ENCODE assay signal across 30 mouse cellular contexts in the genomic region with DNA sequence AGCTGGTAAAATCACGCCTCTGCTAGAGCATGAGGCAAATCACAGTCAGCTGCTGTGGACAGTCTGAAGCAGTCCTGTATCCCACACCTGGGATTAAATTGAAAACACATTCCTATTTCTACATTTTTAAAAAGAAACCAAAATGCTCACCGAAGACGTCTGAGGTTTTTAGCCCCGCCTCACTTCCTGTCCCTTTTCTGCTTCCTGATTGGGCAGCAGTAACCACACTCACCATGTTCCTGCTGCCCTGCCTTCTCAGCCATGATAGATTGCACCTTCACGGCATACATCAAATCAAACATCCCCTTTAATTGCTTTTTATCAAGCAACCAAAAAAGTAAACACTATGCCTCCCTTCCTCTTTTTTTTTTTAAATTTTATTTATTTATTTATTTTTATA.
DNase-seq lines count a peak whose midpoint lies in the region; ATAC-seq and TF ChIP-seq lines count a peak whose summit lies in the region.
"Had no signal": no experiment of that assay in that cellular context is flagged by ENCODE, and none has a peak within 500 bp of the region (broad histone marks: within the 10 kb centered on the region; RNA-seq: fewer than 3 reads in every experiment).

No protein-coding gene starts in this region.

- H3K79me2 ChIP-seq in MEL (ENCODE audit: control insufficient read depth, insufficient read depth, low read length, poor library complexity): no peaks in the 10 kb centered on the region

- H3K36me3 ChIP-seq in MEL (ENCODE audit: control insufficient read depth in 1 of 2, insufficient read depth in 2 of 2, low read length in 2 of 2): no peaks in the 10 kb centered on the region
- H3K36me3 ChIP-seq in hindbrain, postnatal 0 days (ENCODE audit: insufficient read depth, low read length): no peaks in the 10 kb centered on the region
- H3K36me3 ChIP-seq: embryonic facial prominence, embryonic 10.5 days; embryonic facial prominence, embryonic 13.5 days; forebrain, embryonic 10.5 days; G1E; heart, embryonic 10.5 days; heart, embryonic 13.5 days; intestine, embryonic 15.5 days had no signal

- no peaks in the 10 kb centered on the region for H3K27me3 ChIP-seq in MEL (ENCODE audit: control insufficient read depth in 1 of 2, insufficient read depth in 2 of 2, low read length in 2 of 2)
- H3K27me3 ChIP-seq in hindbrain, postnatal 0 days (ENCODE audit: insufficient read depth, low read length): no peaks in the 10 kb centered on the region
- H3K27me3 ChIP-seq: CH12.LX; heart, embryonic 13.5 days; intestine, embryonic 15.5 days had no signal

- H3K4me3 ChIP-seq in MEL (ENCODE audit: control insufficient read depth in 1 of 2, insufficient read depth in 1 of 2, low read depth in 2 of 2, low read length in 2 of 2): no peak overlapping the region
- H3K4me3 ChIP-seq in hindbrain, postnatal 0 days (ENCODE audit: low read length): no peak overlapping the region
- H3K4me3 ChIP-seq: embryonic facial prominence, embryonic 10.5 days; embryonic facial prominence, embryonic 13.5 days; erythroblast, embryonic 14.5 days; forebrain, embryonic 10.5 days; forebrain, embryonic 13.5 days; heart, adult 2 months; heart, embryonic 10.5 days; heart, embryonic 13.5 days; intestine, embryonic 15.5 days had no signal

- no peak for TF ChIP-seq CTCF in MEL (IDR thresholded peaks at IDR 0.05 in 2 of 3, conservative IDR thresholded peaks at IDR 0.05 in 1 of 3; ENCODE audit: control insufficient read depth in 1 of 3, insufficient read depth in 1 of 3, low read depth in 2 of 3, low read length in 3 of 3, poor library complexity in 1 of 3, severe bottlenecking in 1 of 3)
- no peak for TF ChIP-seq CTCF in hindbrain, postnatal 0 days (IDR thresholded peaks at IDR 0.05; ENCODE audit: low read depth)

- no peak overlapping the region for H3K27ac ChIP-seq in MEL (ENCODE audit: control insufficient read depth, low read depth, low read length)
- H3K27ac ChIP-seq in hindbrain, postnatal 0 days: no peak overlapping the region
- H3K27ac ChIP-seq: embryonic facial prominence, embryonic 10.5 days; embryonic facial prominence, embryonic 13.5 days; forebrain, embryonic 10.5 days; forebrain, embryonic 13.5 days; heart, adult 2 months; heart, embryonic 10.5 days; heart, embryonic 13.5 days; hindbrain, embryonic 14.5 days; intestine, embryonic 15.5 days had no signal

- no peak for TF ChIP-seq EP300 in MEL (IDR thresholded peaks at IDR 0.05; ENCODE audit: low read depth in 1 of 2, low read length in 2 of 2)

- no peaks in the 10 kb centered on the region for H3K4me1 ChIP-seq in MEL (ENCODE audit: control insufficient read depth in 1 of 2, insufficient read depth in 2 of 2, low read length in 2 of 2)
- H3K4me1 ChIP-seq in hindbrain, postnatal 0 days (ENCODE audit: insufficient read depth, low read length): no peaks in the 10 kb centered on the region

- no peak overlapping the region for H3K9ac ChIP-seq in MEL (ENCODE audit: control insufficient read depth, low read depth, low read length, poor library complexity, severe bottlenecking)
- no peak overlapping the region for H3K9ac ChIP-seq in hindbrain, postnatal 0 days (replicated peaks; ENCODE audit: low read length)
- H3K9ac ChIP-seq: embryonic facial prominence, embryonic 13.5 days; forebrain, embryonic 13.5 days; heart, embryonic 13.5 days; hindbrain, embryonic 14.5 days; intestine, embryonic 15.5 days had no signal

- WGBS in hindbrain, postnatal 0 days: 94% methylated on average over 5 of the region's 5 CpGs

- DNase-seq in MEL (ENCODE audit: low read depth, low spot score): peak; percentile 4
- peak; percentile 65 for DNase-seq in induced T-regulatory cell, adult 2 months (ENCODE audit: low read depth)
- DNase-seq in spleen, adult 12 weeks (ENCODE audit: low spot score): no peak
- no peak for DNase-seq in hindbrain, postnatal 0 days (ENCODE audit: low spot score)
- no peak for DNase-seq in testis, postnatal 10 days (ENCODE audit: low spot score)
- DNase-seq: adrenal gland, adult 8-10 months; adrenal gland, postnatal 36 days; cerebellum, adult 11 months; cerebellum, adult 2 months; cerebellum, adult 9-11 months; cerebellum, postnatal 25 days; gastrocnemius, postnatal 10 days; gastrocnemius, postnatal 36 days; heart, adult 2 months; heart, postnatal 14 days; heart, postnatal 4 days had no signal

- TF ChIP-seq RAD21 in MEL (IDR thresholded peaks at IDR 0.05; ENCODE audit: low read depth, low read length): no peak

- no peak overlapping the region for H3K4me2 ChIP-seq in hindbrain, postnatal 0 days (ENCODE audit: low read depth, low read length)
- H3K4me2 ChIP-seq: embryonic facial prominence, embryonic 13.5 days; forebrain, embryonic 13.5 days; heart, embryonic 13.5 days; hindbrain, embryonic 14.5 days; intestine, embryonic 15.5 days had no signal

- ATAC-seq in neutrophil, adult 5-6 weeks (ENCODE audit: extremely low read depth, insufficient number of reproducible peaks, low FRiP score, poor library complexity, severe bottlenecking): peak; percentile 51; the same call in 1 of the 2 replicates
- ATAC-seq in hindbrain, postnatal 0 days: no peak
- ATAC-seq: activated CD4-positive, CD25-positive, alpha-beta regulatory T cell, adult 4 months; forebrain, embryonic 13.5 days; forebrain, embryonic 16.5 days; intestine, embryonic 15.5 days had no signal

- no peaks in the 10 kb centered on the region for H3K9me3 ChIP-seq in MEL (replicated peaks; ENCODE audit: insufficient read depth, low read length)
- no peaks in the 10 kb centered on the region for H3K9me3 ChIP-seq in hindbrain, postnatal 0 days (ENCODE audit: low read length)
- H3K9me3 ChIP-seq: G1E; heart, embryonic 10.5 days; intestine, embryonic 15.5 days had no signal

- no peak for TF ChIP-seq POLR2A in MEL (IDR thresholded peaks at IDR 0.05; ENCODE audit: control insufficient read depth in 1 of 2, insufficient read depth in 1 of 2, low read depth in 1 of 2, low read length in 2 of 2, poor library complexity in 1 of 2)

TF ChIP-seq in MEL, 35 proteins besides CTCF, POLR2A, EP300 and RAD21:
- TF ChIP-seq MAFK (IDR thresholded peaks at IDR 0.05; ENCODE audit: borderline replicate concordance, low read depth, low read length) (no peak), SMC3 (IDR thresholded peaks at IDR 0.05; ENCODE audit: low read depth, low read length) (no peak), SIN3A (IDR thresholded peaks at IDR 0.05; ENCODE audit: low read length) (no peak), ETS1 (IDR thresholded peaks at IDR 0.05; ENCODE audit: low read depth, low read length) (no peak), ZKSCAN1 (IDR thresholded peaks at IDR 0.05; ENCODE audit: low read depth, low read length) (no peak)
TF ChIP-seq in MEL: peak in this region for 0.

Comparison
In these comparisons a context has a peak if more than half of its experiments do, and no peak if none do; other contexts are left out.
1. DNase-seq: peak in MEL (single experiment) and induced T-regulatory cell, adult 2 months (single experiment); none in spleen, adult 12 weeks (single experiment), hindbrain, postnatal 0 days (single experiment) and testis, postnatal 10 days (single experiment).